25 mouse cellular contexts compared by ENCODE assay signal in the genomic region with DNA sequence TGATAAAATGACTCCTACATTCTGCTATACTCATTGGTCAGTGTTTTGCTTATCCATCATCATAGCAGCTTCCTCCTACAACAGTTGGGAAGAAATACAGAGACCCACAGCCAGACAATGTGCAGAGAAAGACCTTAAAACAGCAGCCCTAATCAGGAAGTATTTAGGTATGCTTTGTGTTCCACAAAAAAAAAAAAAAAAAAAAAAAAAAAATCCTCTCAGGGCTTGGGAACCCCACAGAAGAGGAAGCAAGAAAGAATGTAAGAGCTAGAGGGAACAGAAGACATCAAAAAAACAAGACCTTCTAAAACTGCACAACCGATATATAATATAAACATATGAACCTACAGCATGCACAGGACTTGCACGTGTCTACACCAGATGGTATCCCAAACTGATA.
"Had no signal": no experiment of that assay in that cellular context is flagged by ENCODE, and none has a peak within 500 bp of the region (broad histone marks: within the 10 kb centered on the region; RNA-seq: fewer than 3 reads in every experiment).

No protein-coding gene starts in this region.

- H3K9ac ChIP-seq: heart, embryonic 13.5 days; heart, embryonic 15.5 days; hindbrain, embryonic 14.5 days; intestine, embryonic 15.5 days; limb, embryonic 12.5 days; liver, embryonic 12.5 days had no signal

- H3K4me2 ChIP-seq: heart, embryonic 11.5 days; heart, embryonic 13.5 days; heart, embryonic 15.5 days; hindbrain, embryonic 14.5 days; intestine, embryonic 15.5 days; limb, embryonic 12.5 days; liver, embryonic 12.5 days had no signal

- H3K36me3 ChIP-seq: heart, embryonic 15.5 days; intestine, embryonic 15.5 days; liver, embryonic 12.5 days had no signal

- H3K27me3 ChIP-seq: heart, embryonic 13.5 days; heart, embryonic 15.5 days; intestine, embryonic 15.5 days; limb, embryonic 12.5 days; liver, embryonic 12.5 days had no signal

- H3K4me1 ChIP-seq: heart, embryonic 13.5 days; heart, embryonic 15.5 days; intestine, embryonic 15.5 days; limb, embryonic 12.5 days; liver, embryonic 12.5 days had no signal

- H3K9me3 ChIP-seq: heart, embryonic 13.5 days; heart, embryonic 15.5 days; intestine, embryonic 15.5 days; limb, embryonic 10.5 days; limb, embryonic 12.5 days; liver, embryonic 12.5 days had no signal

- H3K27ac ChIP-seq: heart, adult 2 months; heart, embryonic 13.5 days; heart, embryonic 15.5 days; hindbrain, embryonic 14.5 days; intestine, embryonic 15.5 days; layer of hippocampus, adult 2 months; left cerebral cortex, adult 2 months; limb, embryonic 10.5 days; limb, embryonic 12.5 days; liver, embryonic 12.5 days had no signal

- H3K4me3 ChIP-seq: heart, adult 2 months; heart, embryonic 13.5 days; heart, embryonic 15.5 days; intestine, embryonic 15.5 days; layer of hippocampus, adult 2 months; left cerebral cortex, adult 2 months; limb, embryonic 10.5 days; limb, embryonic 12.5 days; liver, embryonic 12.5 days had no signal

- DNase-seq: gastrocnemius, postnatal 14 days; gastrocnemius, postnatal 36 days; heart, adult 11 months; heart, adult 2 months; heart, postnatal 14 days; heart, postnatal 36 days; kidney, adult 18-20 months; kidney, adult 8-10 months; kidney, postnatal 10 days; kidney, postnatal 25 days; kidney, postnatal 4 days; liver had no signal

- ATAC-seq: hindbrain, embryonic 16.5 days; inflammation-experienced regulatory T-cells, adult 6 months; intestine, embryonic 15.5 days; intestine, postnatal 0 days; liver, embryonic 12.5 days had no signal
